Mouse (Mus musculus): ENCODE data around the gene Nbea.

GRCm38 (mm10) chr3:55612023-55612422, 571.5 kb downstream of the Nbea start:
- no peak for TF ChIP-seq EP300 (IDR thresholded peaks at IDR 0.05; ENCODE audit: low read depth)
- no peak for TF ChIP-seq CTCF (IDR thresholded peaks at IDR 0.05; ENCODE audit: low read depth)

Data from heart, postnatal 0 days (tissue).